Mouse (Mus musculus) hindbrain, embryonic 16.5 days (tissue): ENCODE results near the gene Arl13a. TPM values are rescaled to one million over a fixed set of nuclear protein-coding genes. Genes with fewer than 3 reads are reported as not detected.
"Not testable (repeated sequence)": the region's sequence is repeated elsewhere in the genome, so short reads cannot be mapped to it uniquely, and the experiment has no call there.

ENCODE experiments used
- ATAC-seq: fragments of 200-750 bp; cut with Nextera tagmentation; 2 replicates; pipeline ENCODE4 v1.8.0; 2017; ENCODE audit warnings: moderate TSS enrichment, moderate library complexity
- H3K27ac ChIP-seq: fragments of 300-500 bp; sonication (generic); 2 replicates; pipeline ENCODE4 v1.5.1; 2014; ENCODE audit warnings: low read depth, mild to moderate bottlenecking, control low read depth, low read length, moderate library complexity
- H3K27me3 ChIP-seq: fragments of 300-500 bp; sonication (generic); replicated peaks from 2 replicates; pipeline ENCODE4 v1.6.1; 2014; ENCODE audit warnings: low read length; ENCODE audit not compliant: control insufficient read depth, insufficient read depth
- H3K36me3 ChIP-seq: fragments of 300-500 bp; sonication (generic); 2 replicates; pipeline ENCODE4 v1.6.1; 2014; ENCODE audit warnings: mild to moderate bottlenecking, low read length, moderate library complexity, mixed read lengths; ENCODE audit not compliant: control insufficient read depth, insufficient read depth
- H3K4me1 ChIP-seq: fragments of 300-500 bp; sonication (generic); 2 replicates; pipeline ENCODE4 v1.6.1; 2014; ENCODE audit warnings: low read depth, low read length; ENCODE audit not compliant: control insufficient read depth, insufficient read depth
- H3K4me2 ChIP-seq: fragments of 300-500 bp; sonication (generic); 2 replicates; pipeline ENCODE4 v1.6.1; 2014; ENCODE audit warnings: mild to moderate bottlenecking, low read length, control low read depth, moderate library complexity
- H3K4me3 ChIP-seq: fragments of 300-500 bp; sonication (generic); 2 replicates; pipeline ENCODE4 v1.5.1; 2014; ENCODE audit warnings: mild to moderate bottlenecking, low read length, control low read depth, moderate library complexity
- H3K9ac ChIP-seq: fragments of 300-500 bp; sonication (generic); 2 replicates; pipeline ENCODE4 v1.6.1; 2014; ENCODE audit warnings: low read depth, mild to moderate bottlenecking, control low read depth, low read length, moderate library complexity
- H3K9me3 ChIP-seq: fragments of 300-500 bp; sonication (generic); 2 replicates; pipeline ENCODE4 v1.6.1; 2014; ENCODE audit warnings: mild to moderate bottlenecking, low read length, moderate library complexity; ENCODE audit not compliant: control insufficient read depth
- WGBS: fragments of 180-500 bp; shearing (Covaris S2); extraction: QIAGEN DNeasy Blood & Tissue Kit; methylation state at CpG from one replicate; pipeline ENCODE4 v1.1.7; 2014; 5-methylcytosine and 5-hydroxymethylcytosine counted together
- polyA plus RNA-seq: library from polyadenylated mRNA; unstranded; fragments of >200 nt; fragmentation: Nextera tagmentation; extraction: Ambion mirVana; gene quantifications from 2 replicates; pipeline ENCODE4 v1.2.1, GENCODE M21; 2015

The Arl13a gene
- not detected in 2 replicates for polyA plus RNA-seq

DNA sequence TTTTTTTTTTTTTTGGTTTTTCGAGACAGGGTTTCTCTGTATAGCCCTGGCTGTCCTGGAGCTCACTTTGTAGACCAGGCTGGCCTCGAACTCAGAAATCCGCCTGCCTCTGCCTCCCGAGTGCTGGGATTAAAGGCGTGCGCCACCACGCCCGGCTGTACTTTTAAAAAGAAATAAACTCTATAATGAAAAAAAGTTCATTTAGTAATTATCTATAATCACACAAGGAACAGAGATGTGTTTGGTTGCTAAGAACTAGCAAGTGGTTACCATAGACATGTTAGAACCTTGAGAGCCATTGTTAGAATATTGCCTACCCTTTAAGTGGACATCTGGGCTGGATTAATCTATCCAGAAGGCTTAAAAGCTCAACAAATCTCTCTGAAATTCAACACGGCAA lies at the start of gene Arl13a:
Gene Arl13a (plus strand): TSS at position 301 of the 400 bp plus-strand sequence.
- WGBS = 90% methylated on average over 9 of the region's 9 CpGs
- not testable (repeated sequence) for H3K4me1 ChIP-seq, H3K36me3 ChIP-seq, H3K4me3 ChIP-seq, H3K4me2 ChIP-seq, H3K27ac ChIP-seq, H3K9ac ChIP-seq, H3K9me3 ChIP-seq, ATAC-seq, H3K27me3 ChIP-seq

GRCm38 (mm10) chrX:134140024-134140423 lies 47.3 kb upstream of the Arl13a start:
- Histone ChIP-seq H3K27me3 (no peaks in the 10 kb centered on the region), H3K4me3 (no peak overlapping the region), H3K27ac (no peak overlapping the region), H3K4me1 (no peaks in the 10 kb centered on the region), H3K36me3 (no peaks in the 10 kb centered on the region), H3K9ac (no peak overlapping the region), H3K9me3 (no peaks in the 10 kb centered on the region), H3K4me2 (no peak overlapping the region)
- no peak for ATAC-seq
- WGBS = 79% methylated on average over 6 of the region's 6 CpGs

GRCm38 (mm10) chrX:134141551-134141950 lies 45.8 kb upstream of the Arl13a start:
- Histone ChIP-seq H3K36me3 (no peaks in the 10 kb centered on the region), H3K4me1 (no peaks in the 10 kb centered on the region), H3K27me3 (no peaks in the 10 kb centered on the region), H3K27ac (no peak overlapping the region), H3K9me3 (no peaks in the 10 kb centered on the region), H3K4me2 (no peak overlapping the region), H3K4me3 (no peak overlapping the region), H3K9ac (no peak overlapping the region)
- ATAC-seq = no peak
- WGBS = 80% methylated on average over 1 of the region's 1 CpGs

DNA sequence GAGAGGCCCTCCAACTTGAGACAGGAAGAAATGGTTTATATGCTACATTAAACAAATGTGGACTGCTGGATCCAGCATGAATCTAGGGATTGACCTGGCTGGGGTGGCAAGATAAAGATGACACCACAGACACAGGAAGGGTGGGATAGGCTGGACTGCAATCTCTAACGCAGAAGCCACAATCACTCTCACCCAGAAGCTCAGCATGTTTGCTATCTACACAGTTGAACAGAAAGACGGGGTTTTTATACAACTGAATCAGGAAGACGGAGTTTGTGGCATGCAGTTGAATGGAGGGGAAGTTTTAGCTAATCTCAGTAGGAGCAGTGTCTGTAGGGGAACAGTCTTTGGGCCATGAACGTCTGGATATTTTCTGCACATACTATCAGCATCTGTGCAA lies 45.3 kb upstream of the Arl13a start:
- no peak overlapping the region for H3K4me2 ChIP-seq
- H3K27me3 ChIP-seq = no peaks in the 10 kb centered on the region
- no peaks in the 10 kb centered on the region for H3K36me3 ChIP-seq
- no peak overlapping the region for H3K4me3 ChIP-seq
- H3K9ac ChIP-seq = no peak overlapping the region
- H3K27ac ChIP-seq = no peak overlapping the region
- no peak for ATAC-seq
- H3K4me1 ChIP-seq = no peaks in the 10 kb centered on the region
- WGBS = 86% methylated on average over 4 of the region's 4 CpGs
- no peaks in the 10 kb centered on the region for H3K9me3 ChIP-seq

GRCm38 (mm10) chrX:134158151-134158550 lies 29.1 kb upstream of the Arl13a start:
- Histone ChIP-seq H3K4me1 (no peaks in the 10 kb centered on the region), H3K27me3 (no peaks in the 10 kb centered on the region), H3K27ac (no peak overlapping the region), H3K4me3 (no peak overlapping the region), H3K4me2 (no peak overlapping the region), H3K9me3 (no peaks in the 10 kb centered on the region), H3K9ac (no peak overlapping the region), H3K36me3 (no peaks in the 10 kb centered on the region)
- WGBS = 41% methylated on average over 7 of the region's 7 CpGs
- ATAC-seq = no peak

GRCm38 (mm10) chrX:134160442-134160841 lies 26.9 kb upstream of the Arl13a start:
- no peak for ATAC-seq
- no peaks in the 10 kb centered on the region for H3K4me1 ChIP-seq
- 91% methylated on average over 2 of the region's 2 CpGs for WGBS

GRCm38 (mm10) chrX:134162043-134162720 lies 25.1 kb upstream of the Arl13a start, which contains the start of gene Xkrx:
Gene Xkrx (minus strand): TSS chrX:134162076.
- WGBS = 33% methylated on average over 16 of the region's 16 CpGs
- ATAC-seq = 0 out of 2 replicates have a peak, but pooled peaks have one; percentile 24

More at GRCm38 (mm10) chrX:134160442-134160841, 26.9 kb upstream of the Arl13a start:
- no peak overlapping the region for H3K4me2 ChIP-seq
- no peaks in the 10 kb centered on the region for H3K27me3 ChIP-seq
- H3K36me3 ChIP-seq = no peaks in the 10 kb centered on the region
- no peaks in the 10 kb centered on the region for H3K9me3 ChIP-seq
- no peak overlapping the region for H3K27ac ChIP-seq
- H3K9ac ChIP-seq = no peak overlapping the region
- no peak overlapping the region for H3K4me3 ChIP-seq

GRCm38 (mm10) chrX:134162826-134163225 lies 24.5 kb upstream of the Arl13a start:
- no peak overlapping the region for H3K27ac ChIP-seq
- WGBS = 36% methylated on average over 8 of the region's 11 CpGs
- H3K9me3 ChIP-seq = no peaks in the 10 kb centered on the region
- H3K9ac ChIP-seq = peak overlapping the region; percentile 33; the same call in 1 of the 2 replicates
- peak overlapping the region; percentile 61 for H3K4me2 ChIP-seq
- peak overlapping the region; percentile 38 for H3K4me3 ChIP-seq
- peak; percentile 64 for ATAC-seq
- H3K4me1 ChIP-seq = no peaks in the 10 kb centered on the region
- no peaks in the 10 kb centered on the region for H3K27me3 ChIP-seq
- H3K36me3 ChIP-seq = no peaks in the 10 kb centered on the region

More at GRCm38 (mm10) chrX:134162043-134162720, 25.1 kb upstream of the Arl13a start, which contains the start of gene Xkrx:
- no peaks in the 10 kb centered on the region for H3K36me3 ChIP-seq
- H3K27ac ChIP-seq = no peak within 1 kb of the TSS
- H3K9ac ChIP-seq = peak within 1 kb of the TSS; percentile 33; the same call in 1 of the 2 replicates
- no peaks in the 10 kb centered on the region for H3K27me3 ChIP-seq
- H3K4me3 ChIP-seq = peak within 1 kb of the TSS; percentile 38
- H3K4me2 ChIP-seq = peak within 1 kb of the TSS; percentile 61
- no peaks in the 10 kb centered on the region for H3K9me3 ChIP-seq
- H3K4me1 ChIP-seq = no peaks in the 10 kb centered on the region

DNA sequence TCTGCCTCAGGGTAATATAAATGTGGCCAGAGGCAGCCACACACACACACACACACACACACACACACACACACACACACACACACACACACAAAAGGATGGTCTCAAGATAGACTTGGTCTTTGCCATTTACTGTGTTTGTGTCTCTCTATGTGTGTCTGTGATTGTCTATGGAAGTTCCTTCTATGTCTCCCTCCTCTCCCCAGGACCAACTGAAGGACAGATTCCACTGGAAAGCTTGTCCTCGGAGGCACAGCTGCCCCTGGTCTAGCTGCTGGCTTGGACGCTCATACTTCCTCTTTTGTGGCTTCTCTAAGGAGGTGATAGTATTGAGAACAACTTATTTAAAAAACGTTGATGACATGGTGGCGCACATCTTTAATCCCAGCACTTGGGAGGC lies 23.8 kb upstream of the Arl13a start:
- WGBS = 62% methylated on average over 4 of the region's 4 CpGs
- Histone ChIP-seq H3K4me3 (no peak overlapping the region), H3K9me3 (no peaks in the 10 kb centered on the region), H3K9ac (no peak overlapping the region), H3K4me2 (peak overlapping the region; percentile 61), H3K27ac (no peak overlapping the region), H3K36me3 (no peaks in the 10 kb centered on the region), H3K4me1 (no peaks in the 10 kb centered on the region), H3K27me3 (no peaks in the 10 kb centered on the region)
- no peak for ATAC-seq
